Mouse (Mus musculus) ES-E14 (cell line): ENCODE results near the gene Ston2. TPM values are rescaled to one million over a fixed set of nuclear protein-coding genes. Genes with fewer than 3 reads are reported as not detected.

Source experiments
- DNase-seq: peaks from one replicate; pipeline ENCODE4 v3.0.0-alpha.2; 2013; ENCODE audit warnings: low read depth, low spot score
- H3K27ac ChIP-seq: 2 replicates; pipeline ENCODE4 v1.5.1; 2012; ENCODE audit warnings: low read depth, mild to moderate bottlenecking, low read length, moderate library complexity, mixed read lengths; ENCODE audit not compliant: poor library complexity, insufficient read depth, severe bottlenecking
- H3K36me3 ChIP-seq: 2 replicates; pipeline ENCODE4 v1.6.1; 2012; ENCODE audit warnings: mild to moderate bottlenecking, low read length, moderate library complexity, mixed read lengths; ENCODE audit not compliant: control insufficient read depth, poor library complexity, insufficient read depth, severe bottlenecking
- H3K4me1 ChIP-seq, 2 experiments: fragments of 150-350 bp in 1 of 2; sonication (generic) in 1 of 2; 2 replicates each; pipeline ENCODE4 v1.6.1; 2012; ENCODE audit warnings: low read length in 2 of 2, mild to moderate bottlenecking in 1 of 2, mixed read lengths in 1 of 2; ENCODE audit not compliant: control insufficient read depth in 2 of 2, insufficient read depth in 2 of 2, poor library complexity in 1 of 2
- H3K4me3 ChIP-seq, 2 experiments: fragments of 150-350 bp in 1 of 2; sonication (generic) in 1 of 2; 2 replicates each; pipeline ENCODE4 v1.5.1; 2012; ENCODE audit warnings: low read length in 2 of 2, low read depth in 1 of 2, mild to moderate bottlenecking in 1 of 2, mixed read lengths in 1 of 2; ENCODE audit not compliant: insufficient read depth in 1 of 2, poor library complexity in 1 of 2, severe bottlenecking in 1 of 2
- H3K9ac ChIP-seq: 2 replicates; pipeline ENCODE4 v1.6.1; 2012; ENCODE audit warnings: low read depth, mild to moderate bottlenecking, low read length, mixed read lengths; ENCODE audit not compliant: poor library complexity, insufficient read depth, severe bottlenecking
- H3K9me3 ChIP-seq: fragments of 150-350 bp; sonication (generic); 2 replicates; pipeline ENCODE4 v1.6.1; 2012; ENCODE audit warnings: low read depth, mild to moderate bottlenecking, low read length; ENCODE audit not compliant: control insufficient read depth, insufficient read depth
- CHD2 ChIP-seq: IDR thresholded peaks from 2 replicates; pipeline ENCODE4 v1.6.1; 2014; ENCODE audit warnings: mild to moderate bottlenecking, low read depth, low read length, inconsistent platforms
- HCFC1 ChIP-seq: IDR thresholded peaks from 2 replicates; pipeline ENCODE4 v1.6.1; 2012; ENCODE audit warnings: low read length, inconsistent platforms, borderline replicate concordance; ENCODE audit not compliant: insufficient read depth
- MAFK ChIP-seq: IDR thresholded peaks from 2 replicates; pipeline ENCODE4 v1.6.1; 2014; ENCODE audit warnings: mild to moderate bottlenecking, low read depth, low read length, inconsistent platforms; ENCODE audit not compliant: insufficient read depth
- ZC3H11A ChIP-seq: IDR thresholded peaks from 2 replicates; pipeline ENCODE4 v1.6.1; 2012; ENCODE audit warnings: low read depth, mild to moderate bottlenecking, inconsistent platforms, low read length, borderline replicate concordance
- ZNF384 ChIP-seq: IDR thresholded peaks from 2 replicates; pipeline ENCODE4 v1.6.1; 2012; ENCODE audit warnings: low read depth, low read length, inconsistent platforms
- in situ Hi-C, 2 experiments: fragments of 600-800 bp; cut with MboI; formaldehyde crosslinking; loops; one replicate each; pipeline ENCODE4 v1.15.1; 2025; ENCODE audit warnings: low sequenced_read_pairs in 2 of 2, inconsistent platforms in 1 of 2; ENCODE audit not compliant: unreplicated experiment in 2 of 2
- total RNA-seq: library from RNA; depleted of rRNA; stranded (reverse); fragments of 300-350 nt; gene quantifications from 2 replicates; pipeline ENCODE4 v1.2.3, GENCODE M21; 2012

The Ston2 gene
- total RNA-seq, 1 experiment, result 11.7 TPM

DNA sequence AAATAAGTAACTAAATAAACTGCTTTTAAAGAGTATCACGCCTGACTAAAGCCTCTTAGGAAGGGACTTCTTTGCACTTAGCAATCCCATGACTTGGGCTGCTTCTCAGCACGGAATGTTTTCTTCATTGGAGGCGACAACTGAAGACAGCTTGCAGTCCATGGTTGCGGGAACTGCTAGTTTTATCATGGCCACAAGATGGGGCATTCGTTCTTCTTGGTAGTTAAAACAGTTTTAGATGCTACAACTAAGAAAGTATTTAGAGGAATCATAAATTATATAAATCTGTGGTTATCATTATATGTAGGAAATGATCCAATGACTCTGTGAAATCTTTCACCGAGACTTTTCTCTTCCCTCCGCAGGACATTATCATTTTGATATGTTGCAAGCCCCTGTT is 147.5 kb downstream of the Ston2 start:
- no peak overlapping the region for H3K27ac ChIP-seq
- no peaks in the 10 kb centered on the region; the same call in 1 of the 2 replicates for H3K9me3 ChIP-seq
- TF ChIP-seq ZC3H11A (peak; percentile 68; the same call in 1 of the 2 replicates), MAFK (no peak), HCFC1 (no peak), ZNF384 (no peak), CHD2 (no peak)
- in situ Hi-C loops, result loop anchor here (5.0 to 25.0 kb wide), 2 partner anchors 147 to 152 kb away; partner anchors contain the start of gene Ston2 (in 1 of the 2)
- H3K36me3 ChIP-seq, result peaks cover 6% of the 10 kb centered on the region
- H3K4me1 ChIP-seq, result peaks cover 0 to 8% of the 10 kb centered on the region in 2 experiments; a peak in 2 of 4 replicates
- H3K4me3 ChIP-seq, result no peak overlapping the region
- DNase-seq, result no peak
- H3K9ac ChIP-seq, result no peak overlapping the region

GRCm38 (mm10) chr12:91638351-91638750 is 149.8 kb downstream of the Ston2 start:
- H3K27ac ChIP-seq, result no peak overlapping the region
- in situ Hi-C loops, result loop anchor here in 1 of 2 experiments (25.0 kb wide), 1 partner anchor 149 kb away; the partner anchor contains the start of gene Ston2

DNA sequence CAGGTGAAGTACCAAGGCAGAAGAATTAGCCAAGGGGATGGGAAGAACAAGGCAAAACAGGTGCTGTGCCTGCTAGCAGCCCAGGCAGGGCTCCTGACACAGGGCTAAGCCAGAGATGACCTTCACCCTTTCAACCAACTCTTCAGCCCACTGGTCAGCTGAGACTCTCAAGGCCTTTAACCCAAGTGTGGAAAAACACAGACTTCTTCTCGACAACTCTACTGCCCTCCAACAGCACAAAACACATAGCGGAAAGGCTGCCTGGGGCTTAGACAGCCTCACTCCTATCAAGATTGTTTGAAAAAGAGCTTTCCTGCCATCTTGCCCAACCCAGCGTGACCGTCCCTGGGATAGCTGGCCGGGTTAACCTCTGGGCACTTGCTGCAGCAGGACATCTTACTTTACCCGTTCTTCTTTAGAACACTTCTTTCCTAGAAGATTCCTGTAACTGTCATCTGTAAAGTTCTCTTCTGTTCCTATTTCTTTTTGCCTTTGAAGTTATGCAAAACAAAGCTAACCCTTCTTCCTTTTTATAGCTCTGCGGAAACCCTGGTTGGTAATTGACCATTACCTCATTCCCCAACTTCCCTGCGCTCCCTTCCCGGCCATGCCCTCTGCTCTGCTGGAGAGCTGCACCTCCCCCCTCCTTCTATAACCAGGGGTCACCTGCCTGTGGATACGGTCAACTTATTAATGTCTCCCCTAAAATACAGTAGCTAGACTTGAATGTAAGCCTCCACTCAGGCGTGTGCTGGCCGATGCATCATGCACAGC is 150.9 kb downstream of the Ston2 start:
- no peak overlapping the region for H3K9ac ChIP-seq
- H3K4me3 ChIP-seq, result no peak overlapping the region
- TF ChIP-seq CHD2 (no peak), ZNF384 (no peak), ZC3H11A (no peak), HCFC1 (no peak), MAFK (no peak)
- H3K36me3 ChIP-seq, result peaks cover 4% of the 10 kb centered on the region
- H3K4me1 ChIP-seq, result peaks cover 0 to 3% of the 10 kb centered on the region in 2 experiments; a peak in 1 of 4 replicates
- DNase-seq, result no peak
- no peak overlapping the region for H3K27ac ChIP-seq
- in situ Hi-C loops, result loop anchor here in 1 of 2 experiments (25.0 kb wide), 1 partner anchor 150 kb away; the partner anchor contains the start of gene Ston2
- H3K9me3 ChIP-seq, result no peaks in the 10 kb centered on the region; the same call in 1 of the 2 replicates

More at GRCm38 (mm10) chr12:91638351-91638750, 149.8 kb downstream of the Ston2 start:
- DNase-seq, result no peak
- Histone ChIP-seq H3K9ac (no peak overlapping the region), H3K36me3 (peaks cover 6% of the 10 kb centered on the region), H3K9me3 (no peaks in the 10 kb centered on the region; the same call in 1 of the 2 replicates), H3K4me1 (peaks cover 0 to 6% of the 10 kb centered on the region in 2 experiments; a peak in 1 of 4 replicates), H3K4me3 (no peak overlapping the region)
- TF ChIP-seq MAFK (no peak), CHD2 (no peak), ZNF384 (no peak)

DNA sequence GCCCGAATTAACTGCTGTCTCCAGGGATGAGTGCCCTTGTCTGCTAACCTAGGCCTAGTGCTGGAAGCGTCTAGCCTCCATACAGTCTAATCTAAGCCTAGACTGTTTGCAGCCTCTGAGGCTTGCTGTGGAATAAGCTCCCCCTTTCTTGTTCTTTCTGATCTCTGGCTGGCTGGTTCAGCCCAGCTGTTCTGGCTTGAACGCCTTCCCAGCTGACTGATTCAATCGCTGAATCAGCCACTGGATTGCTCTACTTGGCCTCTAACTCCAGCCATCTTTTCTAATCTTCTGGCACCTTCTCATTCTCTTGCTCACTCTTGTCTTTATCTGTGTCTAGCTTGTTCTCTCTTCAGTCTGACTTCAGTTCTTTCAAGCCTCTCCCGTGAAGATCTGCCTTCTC is 161.7 kb downstream of the Ston2 start:
- no peaks in the 10 kb centered on the region for H3K4me1 ChIP-seq
- H3K36me3 ChIP-seq, result no peaks in the 10 kb centered on the region
- in situ Hi-C loops, result loop anchor here in 1 of 2 experiments (25.0 kb wide), 1 partner anchor 161 kb away; the partner anchor contains the start of gene Ston2
- H3K9ac ChIP-seq, result no peak overlapping the region
- H3K9me3 ChIP-seq, result no peaks in the 10 kb centered on the region
- no peak for DNase-seq
- no peak overlapping the region for H3K4me3 ChIP-seq
- no peak overlapping the region for H3K27ac ChIP-seq
- no peak for TF ChIP-seq MAFK
- TF ChIP-seq ZC3H11A, result no peak
- TF ChIP-seq ZNF384, result no peak
- TF ChIP-seq CHD2, result no peak
- no peak for TF ChIP-seq HCFC1
